Mouse (Mus musculus) kidney, adult 2 months (tissue): ENCODE measurements at regions not wholly inside any gene's neighbourhood (a gene's known extent, or its start where the extent isn't known, plus 50 kb on each side); places are given as distances from the start of the nearest gene placed in this dataset.

ENCODE experiments used
- CTCF ChIP-seq: fragments of 200-500 bp; conservative IDR thresholded peaks from 2 replicates; pipeline ENCODE4 v1.5.1; 2011; ENCODE audit warnings: low read depth, mild to moderate bottlenecking, control low read depth, low read length, moderate library complexity, mixed read lengths; ENCODE audit not compliant: insufficient read depth, insufficient read length
- POLR2A ChIP-seq: fragments of 200-500 bp; IDR thresholded peaks from one replicate; pipeline ENCODE4 v1.6.1; 2011; ENCODE audit warnings: low read depth, low read length, control low read depth

DNA sequence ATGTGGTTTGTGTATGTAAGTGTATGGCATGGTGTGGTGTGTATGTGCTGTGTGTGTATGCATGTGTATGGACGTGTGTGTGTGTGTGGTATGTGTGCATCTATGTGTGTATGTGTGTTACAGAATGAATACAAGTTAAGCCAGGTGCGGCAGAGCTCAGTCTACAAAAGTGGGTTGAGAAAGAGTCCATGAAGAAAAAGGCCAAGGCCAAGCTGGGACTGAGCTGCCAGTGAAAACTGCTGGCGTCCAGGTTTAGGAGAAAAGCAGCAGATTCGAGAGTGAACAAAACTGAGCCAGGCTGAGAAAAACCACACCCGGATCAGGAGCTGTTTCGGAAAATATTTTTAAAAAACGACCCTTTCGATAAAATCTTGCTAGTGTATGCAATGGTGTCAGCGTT lies 58.6 kb upstream of the Gm10260 start:
- TF ChIP-seq CTCF (no peak), POLR2A (no peak)
